Mouse (Mus musculus) ES-E14 (cell line): ENCODE measurements around the gene Pold3.

Experiments used
- CHD2 ChIP-seq: IDR thresholded peaks from 2 replicates; pipeline ENCODE4 v1.6.1; 2014; ENCODE audit warnings: mild to moderate bottlenecking, low read depth, low read length, inconsistent platforms
- HCFC1 ChIP-seq: IDR thresholded peaks from 2 replicates; pipeline ENCODE4 v1.6.1; 2012; ENCODE audit warnings: low read length, inconsistent platforms, borderline replicate concordance; ENCODE audit not compliant: insufficient read depth
- MAFK ChIP-seq: IDR thresholded peaks from 2 replicates; pipeline ENCODE4 v1.6.1; 2014; ENCODE audit warnings: mild to moderate bottlenecking, low read depth, low read length, inconsistent platforms; ENCODE audit not compliant: insufficient read depth
- ZC3H11A ChIP-seq: IDR thresholded peaks from 2 replicates; pipeline ENCODE4 v1.6.1; 2012; ENCODE audit warnings: low read depth, mild to moderate bottlenecking, inconsistent platforms, low read length, borderline replicate concordance
- ZNF384 ChIP-seq: IDR thresholded peaks from 2 replicates; pipeline ENCODE4 v1.6.1; 2012; ENCODE audit warnings: low read depth, low read length, inconsistent platforms

DNA sequence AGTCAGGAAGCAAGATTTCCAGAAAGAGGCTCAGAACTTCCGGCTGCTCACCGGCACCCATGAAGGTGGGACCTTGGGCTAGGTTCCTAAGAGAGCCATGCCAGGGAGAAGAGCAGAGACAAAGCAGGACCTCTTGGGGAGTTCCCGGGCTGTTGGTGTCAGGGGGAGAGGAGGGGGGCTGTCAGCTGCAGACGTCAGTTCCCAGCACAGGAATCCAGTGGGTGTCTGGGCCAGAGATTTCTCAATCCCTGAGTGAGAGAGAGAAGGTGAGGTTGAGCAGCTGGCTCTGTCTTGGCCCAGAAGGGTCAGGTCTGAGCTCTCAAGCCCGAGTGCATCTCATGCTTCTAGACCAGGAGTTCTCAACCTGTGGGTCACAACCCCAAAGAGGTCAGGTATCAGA is 87.7 kb downstream of the Pold3 start:
- TF ChIP-seq CHD2 (no peak), HCFC1 (no peak), ZNF384 (no peak), ZC3H11A (no peak), MAFK (no peak)
